Mouse (Mus musculus): ENCODE data around the gene Dbn1. TPM values are rescaled to one million over a fixed set of nuclear protein-coding genes. Genes with fewer than 3 reads are reported as not detected.
A peak's percentile ranks its signal among the peaks of the same experiment; 100 is the strongest.
"Not testable (repeated sequence)": the region's sequence is repeated elsewhere in the genome, so short reads cannot be mapped to it uniquely, and the experiment has no call there.

Gene Dbn1
- total RNA-seq, 2 experiments from 2014 or later, result 27.0 to 27.3 TPM

- intact Hi-C loops (cut with DNase I), result no loop called here
- DNase-seq, result peak; percentile 60
Observed at GRCm38 (mm10) chr13:55464027-55464884, 23.7 kb downstream of the Dbn1 start, which contains the start of gene Prr7. Gene Prr7, plus strand, starts transcription at chr13:55464267.

- intact Hi-C loops (cut with DNase I), result no loop called here
- DNase-seq, result no peak
Observed at GRCm38 (mm10) chr13:55463399-55464026, 24.4 kb downstream of the Dbn1 start.

GRCm38 (mm10) chr13:55462965-55463364 is 24.9 kb downstream of the Dbn1 start:
- intact Hi-C loops (cut with DNase I), result no loop called here

GRCm38 (mm10) chr13:55451785-55452549 is 35.9 kb downstream of the Dbn1 start:
- peak in 1 of 2 experiments; percentile 57 for DNase-seq

More at GRCm38 (mm10) chr13:55462965-55463364, 24.9 kb downstream of the Dbn1 start:
- no peak for DNase-seq

GRCm38 (mm10) chr13:55451296-55451695 is 36.6 kb downstream of the Dbn1 start:
- intact Hi-C loops (cut with DNase I), result no loop called here
- DNase-seq, result no peak

More at GRCm38 (mm10) chr13:55451785-55452549, 35.9 kb downstream of the Dbn1 start:
- intact Hi-C loops (cut with DNase I), result no loop called here

- peak; percentile 82 to 89 for DNase-seq
- intact Hi-C loops (cut with DNase I), result no loop called here
Observed at GRCm38 (mm10) chr13:55450511-55450980, 37.4 kb downstream of the Dbn1 start.

- peak in 1 of 2 experiments; percentile 20 for DNase-seq
Observed at GRCm38 (mm10) chr13:55449679-55450441, 38.1 kb downstream of the Dbn1 start.

GRCm38 (mm10) chr13:55449205-55449604 is 38.7 kb downstream of the Dbn1 start:
- intact Hi-C loops (cut with DNase I), result no loop called here
- no peak for DNase-seq

More at GRCm38 (mm10) chr13:55449679-55450441, 38.1 kb downstream of the Dbn1 start:
- intact Hi-C loops (cut with DNase I), result no loop called here

GRCm38 (mm10) chr13:55448131-55448530 is 39.8 kb downstream of the Dbn1 start:
- DNase-seq, result no peak
- intact Hi-C loops (cut with DNase I), result no loop called here

GRCm38 (mm10) chr13:55447543-55447943 is 40.4 kb downstream of the Dbn1 start:
- intact Hi-C loops (cut with DNase I), result loop anchor here (2.0 kb wide), 1 partner anchor 21 kb away; no protein-coding TSS in a partner anchor

GRCm38 (mm10) chr13:55446483-55447105 is 41.3 kb downstream of the Dbn1 start:
- intact Hi-C loops (cut with DNase I), result loop anchor here (2.0 kb wide), 1 partner anchor 22 kb away; no protein-coding TSS in a partner anchor
- DNase-seq, result no peak

More at GRCm38 (mm10) chr13:55447543-55447943, 40.4 kb downstream of the Dbn1 start:
- DNase-seq, result no peak

- intact Hi-C loops (cut with DNase I), result loop anchor here (2.0 kb wide), 1 partner anchor 23 kb away; no protein-coding TSS in a partner anchor
- DNase-seq, result no peak
Observed at GRCm38 (mm10) chr13:55445361-55446091, 42.4 kb downstream of the Dbn1 start.

- DNase-seq, result peak; percentile 98
Observed at GRCm38 (mm10) chr13:55444937-55445315, 43.0 kb downstream of the Dbn1 start, which contains the start of gene Grk6. Gene Grk6, plus strand, starts transcription at chr13:55445072.

GRCm38 (mm10) chr13:55444286-55444936 is 43.5 kb downstream of the Dbn1 start:
- intact Hi-C loops (cut with DNase I), result no loop called here
- DNase-seq, result peak in 1 of 2 experiments; percentile 85

More at GRCm38 (mm10) chr13:55444937-55445315, 43.0 kb downstream of the Dbn1 start, which contains the start of gene Grk6:
- intact Hi-C loops (cut with DNase I), result no loop called here

GRCm38 (mm10) chr13:55443799-55444285 is 44.1 kb downstream of the Dbn1 start:
- DNase-seq, result no peak
- intact Hi-C loops (cut with DNase I), result no loop called here

GRCm38 (mm10) chr13:55437111-55437629 is 50.7 kb downstream of the Dbn1 start:
- DNase-seq; intact Hi-C loops (cut with DNase I): not testable (repeated sequence)

Data from heart, postnatal 14 days (tissue).